Mouse (Mus musculus) heart, adult 9 months (tissue): ENCODE results near the gene Arhgap23.

ENCODE experiments used
- DNase-seq, 2 experiments: peaks; one replicate each; pipeline ENCODE4 v3.0.0; 2022; ENCODE audit warnings: low spot score in 2 of 2

Gene Arhgap23

DNA sequence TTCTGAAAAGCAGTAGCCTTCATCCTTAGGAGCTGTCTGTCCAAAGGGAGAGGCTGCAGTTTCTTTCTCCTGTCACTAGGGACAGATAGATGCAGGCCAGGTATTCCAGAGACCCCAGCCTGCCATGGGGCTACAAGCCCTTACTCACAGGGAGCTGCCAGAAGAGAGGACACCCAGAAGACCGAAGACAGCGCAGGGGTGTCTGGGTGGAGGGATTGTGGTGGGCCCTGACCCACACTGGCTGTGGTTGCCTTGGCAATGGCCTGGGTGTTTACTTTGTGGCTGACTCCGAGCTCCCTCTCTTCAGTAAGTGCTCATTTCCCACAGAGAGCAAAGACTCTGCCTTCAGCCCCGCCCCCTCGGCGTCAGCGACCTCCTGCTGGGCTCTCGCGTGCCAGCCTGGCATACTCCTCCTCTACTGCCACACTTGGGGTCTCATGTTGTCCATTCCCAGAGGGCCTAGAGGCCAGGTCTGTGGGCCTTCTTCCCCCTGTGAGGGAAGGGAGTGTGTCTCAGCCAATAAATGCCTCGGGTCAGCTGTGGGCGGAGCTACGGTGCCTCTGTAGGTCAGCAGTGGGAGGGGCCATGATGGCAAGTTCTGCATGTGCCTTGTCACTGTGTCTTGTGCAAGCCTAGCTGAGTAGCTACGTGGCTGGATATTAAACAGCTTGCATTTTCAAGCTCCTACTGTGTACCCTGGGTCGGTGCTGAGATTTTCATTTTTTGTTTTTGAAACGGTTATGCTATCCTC is 19.5 kb downstream of the Arhgap23 start:
- peak; percentile 87 to 90 for DNase-seq

DNA sequence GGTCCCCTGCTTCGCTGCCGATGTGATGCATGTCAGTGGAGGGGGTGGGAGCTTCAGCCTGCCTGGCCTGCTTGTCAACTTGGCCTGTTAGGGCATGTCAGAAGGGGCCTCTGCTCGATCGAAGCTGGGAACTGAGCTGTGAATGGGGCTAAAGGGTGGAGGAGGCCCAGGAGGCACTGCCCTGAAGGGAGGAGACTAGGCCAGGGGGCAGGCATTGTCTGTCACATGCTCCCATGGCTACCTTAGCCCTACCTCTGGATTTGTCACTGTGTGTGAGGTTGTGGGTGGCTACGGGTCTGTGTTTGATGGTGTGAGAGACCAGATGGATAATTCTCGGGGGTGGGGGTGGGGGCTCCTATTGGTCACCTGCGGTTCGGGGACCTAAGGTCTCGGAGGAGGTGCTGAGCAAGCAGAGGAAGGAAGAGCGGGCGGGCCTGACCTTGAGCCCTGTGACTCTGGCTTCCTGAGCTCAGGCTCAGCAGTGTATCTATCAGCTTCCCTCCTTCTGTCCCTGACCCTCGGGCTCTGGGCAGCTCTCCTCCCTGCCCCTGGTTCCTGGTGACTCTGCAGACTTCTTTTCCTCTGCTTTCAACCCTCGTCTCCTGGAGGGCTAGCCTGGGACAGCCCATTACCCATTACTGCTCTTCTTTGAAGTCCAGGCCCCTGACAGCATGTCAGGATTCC is 20.6 kb downstream of the Arhgap23 start:
- peak in 1 of 2 experiments; percentile 72 for DNase-seq

DNA sequence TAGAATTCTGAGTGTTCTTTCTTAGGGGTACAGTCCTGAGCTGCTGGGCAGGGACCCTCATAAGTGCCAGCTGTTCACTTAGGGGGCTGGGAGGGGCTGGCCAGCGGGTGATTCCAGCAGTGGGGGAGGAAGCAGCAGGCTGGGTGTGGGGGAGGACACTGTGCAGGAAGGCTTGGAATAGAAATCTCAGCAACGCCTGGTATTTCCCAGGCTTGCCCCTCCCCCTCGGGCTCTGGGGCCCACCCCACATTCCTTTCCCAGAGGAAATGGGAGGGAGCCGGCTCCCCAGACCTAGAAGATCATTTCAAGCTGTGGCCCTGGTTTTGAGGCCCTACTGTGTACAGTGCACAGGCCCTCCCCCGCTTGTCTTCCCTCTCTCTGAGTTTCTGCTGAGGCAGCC is 22.4 kb downstream of the Arhgap23 start:
- peak; percentile 91 to 92 for DNase-seq

DNA sequence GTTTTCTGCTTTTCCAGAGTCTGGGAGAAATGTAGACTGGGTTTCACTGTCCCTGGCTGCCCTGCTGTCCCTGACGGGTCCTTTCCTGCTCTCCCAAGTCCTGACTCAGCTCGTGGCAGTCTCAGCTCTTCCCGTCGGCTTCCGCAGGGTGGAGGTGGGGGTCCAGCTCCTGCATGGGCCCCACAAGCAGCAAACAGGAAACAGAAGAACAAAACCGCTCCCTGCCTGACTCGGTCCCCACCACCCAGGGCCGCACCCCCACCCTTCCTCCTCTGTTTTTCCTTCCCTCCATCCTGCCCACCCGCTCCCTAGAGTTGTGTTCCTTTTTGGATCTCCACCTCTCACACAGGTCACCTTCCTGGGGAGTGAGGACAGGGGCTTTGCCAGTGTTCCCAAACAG is 23.5 kb downstream of the Arhgap23 start:
- DNase-seq: peak; percentile 63 to 77

DNA sequence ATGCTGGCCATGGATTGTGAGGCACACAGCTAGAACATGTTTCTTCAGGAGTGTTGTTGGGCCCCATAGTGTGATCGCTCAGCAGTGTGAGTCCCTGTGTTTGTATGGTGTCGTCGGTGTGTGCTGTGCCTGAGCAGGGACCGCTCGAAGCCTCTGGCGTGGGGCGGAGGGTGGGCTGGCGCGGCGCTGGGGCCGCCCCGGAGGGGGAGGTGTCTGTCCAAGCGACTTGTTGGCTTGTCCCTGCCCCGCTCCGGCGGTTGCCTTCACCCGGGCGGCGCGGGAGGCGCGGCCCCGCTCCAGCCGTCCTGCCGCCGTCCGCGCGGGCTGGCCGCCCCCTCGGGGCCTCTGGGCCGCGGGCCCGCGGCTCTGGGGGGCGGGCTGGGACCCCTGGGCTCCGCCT is 24.6 kb downstream of the Arhgap23 start:
- peak; percentile 85 to 86 for DNase-seq

DNA sequence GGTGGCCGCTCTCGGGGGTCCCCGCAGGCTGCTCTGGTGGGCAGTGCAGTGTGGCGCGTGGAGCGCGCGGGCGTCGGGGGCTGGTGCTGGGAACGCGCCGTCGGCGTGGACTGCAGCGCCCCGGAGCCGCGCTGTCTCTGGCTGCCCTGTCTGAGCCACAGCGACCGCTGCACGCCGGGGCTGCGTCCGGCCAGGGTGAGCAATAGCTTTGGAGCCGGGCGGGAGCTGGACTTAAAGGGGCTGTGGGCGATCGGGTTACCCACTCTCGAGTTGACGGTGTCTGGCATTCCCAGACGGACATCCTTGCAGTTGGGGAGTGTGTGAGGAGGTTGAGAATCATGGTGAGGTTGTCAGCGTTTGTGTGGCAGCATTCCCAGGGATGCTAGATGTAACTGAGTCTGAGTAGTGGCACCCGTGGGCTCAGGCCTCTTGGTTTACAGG is 25.1 kb downstream of the Arhgap23 start:
- no peak for DNase-seq

DNA sequence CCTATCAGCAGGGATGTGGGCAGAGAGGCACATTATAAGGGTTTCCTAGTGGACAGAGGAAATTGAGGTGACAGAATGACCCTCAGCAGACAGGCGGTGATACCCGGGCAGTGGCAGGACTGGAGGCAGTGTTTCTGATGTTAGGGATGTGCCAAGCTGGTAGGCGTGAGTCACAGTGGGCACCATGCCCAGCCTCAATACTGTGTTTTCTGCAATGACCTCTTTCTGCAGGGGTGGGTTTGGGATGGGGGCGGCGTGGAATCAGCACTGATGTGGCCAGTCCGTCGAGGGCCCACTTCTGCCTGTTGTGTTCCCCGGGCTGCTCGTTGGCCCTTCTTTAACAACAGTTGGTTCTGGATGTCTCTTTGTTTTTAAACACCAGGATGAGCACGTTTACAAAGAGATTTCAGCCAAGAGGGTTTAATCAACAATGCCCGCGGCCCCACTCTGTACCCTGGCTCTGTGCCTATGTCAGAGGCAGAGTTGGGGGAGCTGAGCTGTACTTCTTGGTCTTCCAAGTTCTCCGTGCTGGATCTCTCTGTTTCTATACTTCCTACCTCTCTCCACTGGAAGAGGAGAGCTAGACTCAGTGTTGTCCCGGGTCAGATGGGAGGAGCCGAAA is 25.8 kb downstream of the Arhgap23 start:
- DNase-seq: no peak

DNA sequence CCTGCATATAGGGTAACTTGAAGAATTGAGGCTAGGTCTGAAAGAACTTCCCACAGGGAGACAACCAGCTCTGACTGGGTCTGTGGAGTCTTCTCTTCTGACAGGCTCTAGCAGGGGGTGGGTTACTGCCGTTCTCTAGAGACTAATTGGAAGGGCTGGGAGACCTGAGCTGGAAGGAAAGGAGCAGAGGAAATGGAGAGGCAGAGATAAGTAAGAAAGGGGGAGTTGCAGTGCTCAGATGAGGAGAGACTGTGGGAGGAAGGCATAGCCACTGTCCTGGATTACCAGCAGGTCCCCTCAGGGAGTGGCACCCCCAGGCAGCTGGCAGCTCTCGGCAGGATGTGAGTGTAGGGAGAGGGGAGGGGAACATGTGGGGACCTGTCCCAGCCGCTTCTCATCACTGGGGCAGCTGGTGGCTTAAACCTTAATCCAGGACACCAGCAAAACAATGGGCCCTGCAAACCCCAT is 26.4 kb downstream of the Arhgap23 start:
- DNase-seq: no peak

DNA sequence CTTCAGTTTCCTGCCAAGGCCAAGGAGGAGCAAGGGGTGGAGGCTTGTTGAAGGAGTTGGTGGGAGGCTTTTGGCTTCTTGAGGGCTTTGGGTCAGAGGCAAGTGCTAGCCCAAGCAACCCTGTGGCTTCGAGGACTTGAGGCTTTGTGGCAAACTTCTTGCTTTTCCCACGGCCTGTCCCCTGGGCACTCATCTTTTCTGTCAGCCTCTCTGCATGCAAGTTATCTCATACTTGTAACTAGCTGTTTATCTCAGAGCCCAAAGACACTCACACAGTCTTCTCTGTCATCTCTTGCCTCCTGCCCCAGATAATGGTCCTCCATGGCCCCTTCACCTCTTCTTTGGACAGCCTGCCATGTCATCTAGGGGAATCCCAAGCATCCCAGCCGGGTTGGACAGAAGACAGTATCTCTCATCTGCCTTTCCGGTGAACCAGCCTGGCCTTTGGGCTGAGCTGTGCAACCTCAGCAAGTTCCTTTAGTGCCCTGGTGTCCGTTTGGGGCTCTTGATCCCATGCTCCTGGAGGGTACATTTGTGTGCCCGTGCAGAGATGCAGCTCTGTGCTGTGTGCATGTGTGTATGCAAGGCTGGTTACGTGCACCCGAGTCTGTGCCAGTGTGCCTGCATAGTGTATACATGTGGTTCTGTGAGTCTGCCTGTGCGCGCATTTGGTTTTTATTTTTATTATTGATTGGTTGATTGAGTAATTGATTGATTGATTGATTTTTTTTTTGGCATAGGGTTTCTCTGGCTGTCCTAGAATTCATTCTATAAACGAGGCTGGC is 27.8 kb downstream of the Arhgap23 start:
- DNase-seq: no peak

DNA sequence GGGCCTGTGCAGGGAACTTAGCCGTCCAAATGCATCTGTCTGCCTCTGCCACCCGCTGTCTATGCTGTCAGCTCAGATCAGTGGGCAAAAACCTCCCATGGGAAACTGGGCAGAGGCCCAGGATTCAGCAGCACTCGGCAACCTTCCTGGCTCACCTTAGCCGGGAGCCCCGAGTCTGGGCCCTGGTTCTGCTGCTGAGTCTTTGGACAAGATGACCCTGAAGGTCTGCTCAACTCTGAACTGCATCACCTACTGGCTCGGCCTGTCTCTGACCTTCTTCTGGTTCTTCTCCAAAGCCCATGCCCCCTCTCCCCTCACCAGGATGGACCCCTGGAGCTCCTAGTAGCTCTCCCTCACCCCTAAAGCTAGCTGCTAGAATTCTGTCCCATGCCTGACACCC is 30.3 kb downstream of the Arhgap23 start:
- no peak for DNase-seq

DNA sequence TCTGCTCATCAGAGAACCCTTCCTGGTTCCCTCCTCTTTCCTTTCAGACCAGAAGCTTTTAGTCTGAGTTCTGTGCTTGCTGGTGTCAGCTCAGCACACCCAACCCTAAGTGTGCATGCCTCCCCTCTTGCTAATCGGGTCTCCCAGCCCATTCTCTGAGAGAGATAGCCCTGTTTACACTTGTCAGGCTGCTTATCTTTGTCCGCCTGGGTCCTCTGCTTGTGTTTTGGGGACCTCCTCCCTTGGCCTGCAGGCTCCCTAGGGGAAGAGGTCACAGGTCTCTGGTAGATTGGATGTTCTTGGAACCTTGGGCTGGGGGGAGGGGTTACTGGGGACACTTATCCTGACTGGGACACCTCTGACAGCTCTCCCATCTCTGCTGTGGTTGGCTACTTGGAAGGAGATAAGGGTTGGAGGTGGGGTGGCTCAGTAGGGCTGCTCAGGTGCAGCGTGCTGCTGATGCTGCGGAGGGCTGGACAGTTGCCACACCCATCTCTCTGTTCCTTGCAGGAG is 30.7 kb downstream of the Arhgap23 start:
- DNase-seq: no peak

DNA sequence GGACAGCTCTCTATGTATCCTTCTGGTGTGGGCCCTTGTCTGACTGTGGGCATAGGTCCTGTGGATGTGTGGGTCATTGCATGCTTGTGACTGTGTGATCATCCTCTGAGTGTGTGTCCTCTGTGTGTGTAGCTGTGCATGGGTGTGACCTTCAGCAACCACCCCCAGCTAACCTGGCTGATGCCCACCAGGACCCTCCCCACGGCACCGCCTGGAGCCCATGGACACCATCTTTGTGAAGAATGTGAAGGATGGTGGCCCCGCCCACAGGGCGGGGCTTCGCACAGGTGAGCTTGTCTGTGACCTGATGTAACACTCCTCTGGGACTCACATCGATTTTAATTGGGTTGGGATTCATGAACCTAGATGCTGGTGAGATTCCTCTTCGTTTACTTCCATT is 32.6 kb downstream of the Arhgap23 start:
- DNase-seq: no peak

DNA sequence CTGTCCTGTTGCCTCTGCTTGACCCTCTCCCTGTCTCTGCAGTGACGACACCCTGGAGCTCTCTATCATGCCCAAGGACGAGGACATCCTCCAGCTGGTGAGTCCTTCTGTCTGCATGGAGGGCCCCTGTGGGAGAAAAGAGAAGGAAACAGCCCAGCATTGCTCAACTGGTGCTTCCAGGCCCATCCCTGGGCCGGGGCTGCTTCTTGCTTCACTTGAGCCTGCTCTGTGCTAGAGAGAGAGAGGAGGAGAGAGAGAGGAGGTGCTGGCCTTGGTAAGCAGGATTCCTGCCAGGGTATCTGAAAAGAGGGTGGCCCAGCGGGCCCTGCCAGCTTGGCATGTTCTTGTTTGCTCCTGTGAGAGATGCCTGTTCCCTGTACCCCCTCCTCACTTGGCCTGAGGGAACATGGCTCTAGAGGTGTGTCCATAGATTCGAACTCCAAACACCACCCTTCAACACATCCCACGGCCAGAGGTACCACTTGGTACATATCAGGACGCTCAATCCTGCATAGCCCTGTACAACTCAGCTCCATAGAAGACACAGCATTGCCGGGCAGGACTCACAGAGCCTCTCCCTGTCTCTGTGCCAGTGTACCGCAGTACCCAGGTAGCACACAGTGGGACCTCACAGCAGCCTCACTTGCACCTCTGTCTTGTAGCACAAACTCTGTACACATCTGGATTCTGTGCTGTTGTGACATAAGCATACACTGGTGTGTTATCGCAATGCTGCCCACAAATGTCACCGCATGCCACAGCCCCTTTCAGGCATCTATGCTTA is 33.5 kb downstream of the Arhgap23 start:
- DNase-seq: no peak

DNA sequence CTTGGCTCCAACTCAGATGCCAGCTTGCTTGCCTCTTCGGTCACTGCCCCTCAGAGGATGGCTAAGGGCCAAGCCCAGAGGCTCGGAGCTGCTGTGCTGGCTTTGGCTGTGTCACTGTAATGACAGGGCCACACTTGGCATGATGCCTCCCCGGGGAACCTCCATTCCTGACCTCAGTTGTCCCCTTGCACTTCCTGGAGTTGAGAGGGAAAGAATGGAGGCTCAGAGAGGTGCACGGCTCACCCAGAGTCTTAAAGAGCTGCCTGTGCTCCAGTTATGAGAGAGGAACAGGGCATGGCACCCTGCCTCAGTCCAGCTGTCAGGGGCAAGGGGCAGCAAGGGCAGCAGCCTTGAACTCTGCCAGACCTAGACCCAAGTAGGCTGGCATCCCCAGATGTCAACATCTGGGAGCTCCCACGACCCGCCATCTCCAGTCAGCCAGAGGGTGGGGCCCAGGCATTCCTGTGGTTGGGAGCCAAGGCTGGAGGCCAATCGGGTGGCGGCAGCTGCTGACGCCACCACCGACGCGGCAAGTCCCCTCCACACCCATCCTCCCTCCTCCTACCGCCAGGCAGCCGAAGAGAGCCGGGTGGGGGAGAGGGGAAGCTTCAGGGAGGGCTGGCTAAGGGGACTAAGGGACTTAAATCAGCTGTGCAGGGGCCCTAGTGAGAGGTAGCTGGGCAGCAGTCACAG is 34.4 kb downstream of the Arhgap23 start:
- DNase-seq: peak; percentile 81 to 83

DNA sequence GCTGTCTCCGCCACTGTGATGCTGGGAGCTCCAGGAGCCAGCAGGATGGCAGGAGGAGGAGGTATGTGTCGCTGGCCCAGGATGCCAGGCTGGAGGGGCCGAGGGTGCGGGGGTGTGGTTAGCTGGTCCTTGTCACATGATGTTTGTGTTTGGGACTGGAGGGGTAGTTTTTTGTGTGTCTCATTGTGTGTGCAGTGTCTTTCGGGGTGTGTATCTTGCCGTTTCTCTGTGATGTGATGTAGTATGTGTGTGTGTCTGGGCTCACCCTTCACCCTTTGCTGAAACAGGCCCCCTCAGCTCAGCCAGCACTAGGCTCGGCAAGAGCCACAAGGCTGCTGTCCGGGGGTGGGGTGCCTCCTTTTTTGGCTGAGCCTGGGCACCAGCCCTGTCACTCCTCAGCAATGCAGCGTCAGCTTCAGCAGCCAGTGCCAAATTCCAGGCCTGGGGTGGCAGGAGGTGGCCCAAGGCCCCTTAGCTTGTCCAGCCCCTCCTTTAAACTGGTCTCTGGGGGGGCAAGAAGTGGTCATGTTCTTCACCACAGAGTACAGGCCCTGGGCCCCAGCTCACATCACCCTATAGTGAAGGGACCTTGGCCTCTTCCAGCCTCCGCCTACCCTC is 35.1 kb downstream of the Arhgap23 start:
- DNase-seq: peak; percentile 49 to 50

DNA sequence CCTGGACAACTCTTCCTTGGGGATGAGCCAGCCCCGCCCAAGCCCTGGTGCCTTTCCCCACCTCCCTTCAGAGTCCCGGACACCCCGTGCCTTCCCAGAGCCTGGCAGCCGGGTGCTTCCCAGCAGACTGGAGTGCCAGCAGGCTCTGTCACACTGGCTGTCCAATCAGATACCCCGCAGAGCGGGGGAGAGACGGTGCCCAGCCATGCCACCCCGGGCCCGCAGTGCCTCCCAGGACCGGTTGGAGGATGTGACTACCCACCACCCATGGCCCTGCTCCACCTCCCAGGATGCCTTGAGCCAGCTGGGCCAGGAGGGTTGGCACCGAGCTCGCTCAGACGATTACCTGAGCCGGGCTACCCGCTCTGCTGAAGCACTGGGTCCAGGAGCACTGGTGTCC is 36.3 kb downstream of the Arhgap23 start:
- DNase-seq: peak in 1 of 2 experiments; percentile 54

DNA sequence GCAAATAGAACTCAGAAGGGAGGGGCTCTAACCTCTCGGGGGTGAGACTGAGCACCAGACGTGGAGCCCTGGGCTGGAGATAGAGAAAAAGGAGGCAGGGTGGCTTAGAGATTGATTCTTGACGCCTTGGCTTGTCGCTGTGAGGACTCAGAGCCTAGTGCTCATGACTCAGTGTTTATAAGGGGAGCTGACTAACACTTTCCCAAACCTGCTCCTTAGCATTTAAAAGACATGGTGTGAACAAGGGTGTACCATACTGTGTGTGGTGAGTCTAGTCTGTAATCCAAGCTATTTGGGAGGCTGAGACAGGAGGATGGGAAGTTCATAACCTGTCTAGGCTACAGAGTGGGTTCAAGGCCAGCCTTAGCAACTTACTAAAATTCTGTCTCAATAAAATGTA is 41.8 kb downstream of the Arhgap23 start:
- no peak for DNase-seq

DNA sequence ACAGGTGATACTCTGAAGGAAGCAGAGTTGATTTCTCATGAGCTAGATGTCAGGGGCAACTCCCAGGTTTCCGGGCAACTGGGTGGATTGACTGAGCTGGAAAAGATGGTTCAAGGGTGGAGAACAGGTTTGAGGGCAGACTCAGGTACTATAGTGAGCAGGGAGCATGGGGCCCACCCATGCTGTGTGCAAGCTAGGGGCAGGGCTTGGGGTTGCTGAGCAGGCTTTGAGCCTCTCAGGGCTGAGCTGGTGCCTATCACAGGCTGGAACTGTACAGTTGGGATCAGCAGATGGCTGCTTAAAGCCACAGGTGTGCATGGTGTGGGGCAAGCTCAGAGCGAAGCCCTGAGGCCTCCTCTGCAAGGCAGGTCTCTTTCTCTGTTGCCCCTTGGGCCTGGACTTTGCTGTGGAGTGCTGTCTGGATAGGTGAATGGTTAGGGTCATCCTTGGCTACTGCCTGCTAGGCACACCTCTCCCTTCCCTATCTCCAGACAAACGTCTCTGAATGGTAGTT is 46.0 kb downstream of the Arhgap23 start:
- no peak for DNase-seq

DNA sequence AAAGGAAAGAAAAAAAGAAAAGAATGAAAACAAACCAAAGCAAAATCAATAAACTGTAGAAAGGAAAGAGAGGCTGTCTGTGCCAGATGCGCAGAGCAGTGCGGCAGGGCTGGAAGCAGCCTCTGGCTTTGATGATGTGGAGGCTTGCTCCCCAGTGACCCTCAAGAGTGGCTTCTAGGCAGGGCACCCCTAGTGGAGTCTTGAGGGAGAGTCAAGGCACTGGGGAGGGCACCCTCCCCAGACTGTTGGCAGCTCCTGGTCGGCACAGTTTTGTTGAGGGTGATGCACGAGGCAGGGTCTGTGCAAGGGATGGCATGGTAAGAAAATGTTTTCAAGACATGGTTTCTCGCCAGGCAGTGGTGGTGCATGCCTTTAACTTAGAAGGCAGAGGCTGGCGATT is 47.2 kb downstream of the Arhgap23 start:
- DNase-seq: no peak

DNA sequence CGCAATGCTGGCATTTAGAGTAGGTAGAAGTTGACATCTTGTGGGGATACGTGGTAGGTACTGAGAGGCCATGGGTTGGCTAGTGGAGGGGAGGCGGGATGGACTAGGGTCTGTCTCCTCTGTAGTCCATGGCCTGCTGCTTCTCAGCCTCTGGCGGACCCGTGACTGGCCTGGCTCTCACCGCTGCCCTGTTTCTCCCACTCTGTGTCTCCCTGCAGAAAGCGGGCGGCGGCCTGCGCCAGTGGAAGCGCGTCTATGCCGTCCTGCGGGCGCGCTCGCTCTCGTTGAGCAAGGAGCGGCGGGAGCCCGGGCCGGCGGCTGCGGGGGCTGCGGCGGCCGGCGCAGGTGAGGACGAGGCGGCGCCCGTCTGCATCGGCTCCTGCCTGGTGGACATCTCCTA is 47.8 kb downstream of the Arhgap23 start:
- no peak for DNase-seq
